Mouse (Mus musculus): Measurements from ENCODE around the gene Syce3. TPM values are rescaled to one million over a fixed set of nuclear protein-coding genes. Genes with fewer than 3 reads are reported as not detected.

The Syce3 gene
- polyA plus RNA-seq, 1 experiment from 2014 or later, result not detected

DNA sequence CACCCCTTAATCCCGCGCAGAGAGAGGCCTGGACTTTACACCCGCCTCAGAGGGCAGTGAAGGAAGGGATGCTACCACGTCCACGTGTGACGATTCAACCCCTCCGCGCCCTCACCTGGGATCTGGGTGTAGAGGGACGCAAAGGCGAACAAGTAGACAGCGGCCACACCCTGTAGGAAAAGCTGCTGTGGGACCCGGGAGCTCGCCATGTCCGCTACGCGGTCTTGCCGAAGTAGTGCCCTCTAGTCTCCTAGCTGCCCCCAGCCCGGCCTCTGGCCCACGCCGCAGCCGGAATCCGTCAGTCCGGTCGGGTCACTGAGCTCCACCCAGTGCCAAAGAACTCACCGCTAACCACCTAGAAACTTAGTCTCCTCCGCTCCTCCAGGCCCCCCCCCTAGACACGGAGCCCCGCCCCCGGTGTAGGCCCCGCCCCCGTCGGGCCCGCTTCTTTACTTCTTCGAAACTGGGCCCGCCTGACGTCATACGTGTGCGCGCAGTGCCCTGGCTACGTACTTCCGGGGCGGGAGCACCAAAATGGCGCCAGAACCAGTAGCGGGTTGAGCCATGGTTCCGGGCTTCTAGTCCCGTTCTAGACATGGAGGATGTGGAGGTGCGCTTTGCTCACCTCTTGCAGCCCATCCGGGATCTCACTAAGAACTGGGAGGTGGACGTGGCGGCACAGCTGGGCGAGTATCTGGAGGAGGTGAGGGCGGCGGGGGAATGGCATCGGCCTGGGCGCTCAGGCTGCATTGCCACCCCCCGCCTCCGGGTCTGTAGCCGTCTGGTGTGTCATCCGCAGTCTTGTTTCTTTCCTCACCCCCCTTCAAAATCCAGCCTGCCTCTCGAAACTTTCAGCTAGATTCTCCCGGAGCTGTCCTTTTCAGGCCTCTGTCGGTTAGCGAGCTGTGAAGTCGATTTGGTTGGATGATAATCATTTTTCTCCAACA, 54.8 kb downstream of the Syce3 start, which contains the start of the genes Lmf2 and Ncaph2:
Gene Lmf2, minus strand, starts transcription at position 419 of the 947 bp plus-strand sequence.
Gene Ncaph2, plus strand, starts transcription at position 479 of the 947 bp plus-strand sequence.
- Histone ChIP-seq H3K27ac (peak within 1 kb of the TSS; percentile 57), H3K27me3 (replicated peaks) (no peaks in the 10 kb centered on the region), H3K4me3 (peak within 1 kb of the TSS; percentile 78), H3K4me1 (peaks cover 19% of the 10 kb centered on the region), H3K4me2 (replicated peaks) (peak within 1 kb of the TSS; percentile 79), H3K36me3 (peaks cover 41% of the 10 kb centered on the region), H3K9ac (peak within 1 kb of the TSS; percentile 80), H3K9me3 (no peaks in the 10 kb centered on the region)
- peak; percentile 92 for ATAC-seq (ENCODE audit: low FRiP score, low read depth)
- under 1% methylated on average over 64 of the region's 64 CpGs for WGBS

DNA sequence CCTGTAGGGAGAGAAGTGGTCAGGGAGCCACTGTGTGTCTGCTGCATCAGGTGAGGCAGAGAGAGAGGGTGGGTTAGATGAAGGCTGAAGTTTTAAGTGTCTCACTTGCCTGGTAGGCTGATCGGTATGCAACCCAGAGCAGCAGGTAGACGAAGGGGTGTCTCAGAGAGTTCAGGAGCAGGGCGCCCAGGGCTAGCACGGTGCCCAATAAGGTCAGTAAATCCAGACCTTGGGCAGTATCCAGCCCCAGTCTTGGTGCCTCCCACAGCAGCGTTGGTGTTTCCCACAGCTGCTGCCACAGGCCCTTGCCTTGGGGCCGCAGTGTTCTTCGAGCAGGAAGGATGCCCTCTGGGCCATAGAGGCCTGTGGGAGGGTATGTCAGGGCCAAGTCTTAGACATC, 55.8 kb downstream of the Syce3 start:
- H3K4me1 ChIP-seq, result peaks cover 19% of the 10 kb centered on the region
- 88% methylated on average over 7 of the region's 7 CpGs for whole genome bisulfite sequencing
- no peak overlapping the region for H3K27ac ChIP-seq
- peaks cover 43% of the 10 kb centered on the region for H3K36me3 ChIP-seq
- peak overlapping the region; percentile 80 for H3K9ac ChIP-seq
- ATAC-seq (ENCODE audit: low FRiP score, low read depth), result no peak
- peak overlapping the region; percentile 78 for H3K4me3 ChIP-seq
- H3K4me2 ChIP-seq (replicated peaks), result peak overlapping the region; percentile 79
- H3K9me3 ChIP-seq, result no peaks in the 10 kb centered on the region
- no peaks in the 10 kb centered on the region for H3K27me3 ChIP-seq (replicated peaks)

DNA sequence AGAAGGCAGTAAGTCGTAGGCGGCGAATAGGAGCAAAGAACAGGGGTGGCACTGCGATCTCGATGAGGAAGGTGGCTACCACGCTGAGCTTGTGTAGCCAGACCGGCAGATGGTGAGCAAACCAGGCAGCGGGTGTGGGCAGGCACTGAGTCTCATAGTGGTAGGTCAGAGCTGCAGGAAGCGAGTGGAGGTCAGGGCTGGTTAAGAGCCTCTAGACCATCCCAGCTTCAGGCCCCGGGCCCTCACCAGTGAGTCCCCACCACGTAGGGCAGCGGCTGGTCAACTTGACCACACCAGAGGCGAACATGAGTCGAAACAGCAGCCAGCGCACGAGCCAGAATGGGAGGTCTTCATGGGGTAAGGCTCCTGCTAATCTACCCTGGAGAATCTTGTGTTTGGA, 56.5 kb downstream of the Syce3 start:
- H3K27ac ChIP-seq, result no peak overlapping the region
- 94% methylated on average over 16 of the region's 16 CpGs for WGBS
- H3K36me3 ChIP-seq, result peaks cover 43% of the 10 kb centered on the region
- H3K27me3 ChIP-seq (replicated peaks), result no peaks in the 10 kb centered on the region
- H3K4me3 ChIP-seq, result 0 out of 2 replicates have a peak overlapping the region, but pooled peaks have one; percentile 78
- H3K9ac ChIP-seq, result no peak overlapping the region
- no peaks in the 10 kb centered on the region for H3K9me3 ChIP-seq
- no peak for ATAC-seq (ENCODE audit: low FRiP score, low read depth)
- peak overlapping the region; percentile 79 for H3K4me2 ChIP-seq (replicated peaks)
- H3K4me1 ChIP-seq, result peaks cover 19% of the 10 kb centered on the region

DNA sequence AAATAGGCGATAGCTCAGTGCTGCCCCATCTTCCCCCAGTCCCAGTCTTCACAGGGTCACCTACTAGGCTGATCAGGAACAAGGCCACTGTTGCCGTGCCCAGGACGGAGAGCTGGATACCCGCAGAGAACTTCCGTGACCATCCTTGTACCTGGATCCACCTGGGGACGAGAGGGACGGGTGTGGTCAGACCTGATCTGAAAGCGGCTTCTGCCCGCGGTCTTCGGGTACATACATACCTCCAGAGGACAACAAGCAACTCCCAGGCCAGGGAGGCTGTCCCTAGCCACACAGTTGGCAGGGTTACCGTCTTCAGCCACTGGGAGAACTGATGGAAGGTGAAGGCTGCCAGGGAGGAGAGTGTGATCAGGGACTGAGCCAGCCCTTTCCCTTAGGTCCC, 57.5 kb downstream of the Syce3 start:
- Histone ChIP-seq H3K4me3 (no peak overlapping the region), H3K27me3 (replicated peaks) (no peaks in the 10 kb centered on the region), H3K4me1 (peaks cover 19% of the 10 kb centered on the region), H3K4me2 (replicated peaks) (no peak overlapping the region), H3K27ac (no peak overlapping the region), H3K9me3 (no peaks in the 10 kb centered on the region), H3K9ac (no peak overlapping the region), H3K36me3 (peaks cover 39% of the 10 kb centered on the region)
- ATAC-seq (ENCODE audit: low FRiP score, low read depth), result no peak
- WGBS, result 97% methylated on average over 12 of the region's 12 CpGs

DNA sequence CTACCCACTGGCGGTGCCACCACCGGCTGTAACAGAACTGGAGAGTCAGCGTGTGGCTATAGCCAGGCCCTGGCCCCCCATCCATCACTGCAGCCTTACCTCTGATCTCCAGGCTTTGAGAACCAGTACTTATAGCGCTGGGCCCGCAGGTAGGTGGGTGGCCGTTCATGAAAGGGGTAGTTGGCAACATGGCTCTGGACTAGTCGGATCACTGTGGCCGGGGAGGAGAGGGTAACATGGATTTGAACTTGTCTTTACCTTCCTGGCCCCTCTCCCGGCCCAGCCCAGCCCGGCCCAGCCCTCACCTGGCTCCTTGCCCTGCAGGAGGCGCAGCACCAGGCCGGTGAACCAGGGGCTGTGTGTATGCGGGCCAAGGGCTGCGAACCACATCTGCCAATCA, 58.2 kb downstream of the Syce3 start:
- H3K9ac ChIP-seq, result no peak overlapping the region
- no peak for ATAC-seq (ENCODE audit: low FRiP score, low read depth)
- H3K27ac ChIP-seq, result no peak overlapping the region
- no peaks in the 10 kb centered on the region for H3K9me3 ChIP-seq
- no peak overlapping the region for H3K4me3 ChIP-seq
- no peaks in the 10 kb centered on the region for H3K27me3 ChIP-seq (replicated peaks)
- H3K36me3 ChIP-seq, result peaks cover 39% of the 10 kb centered on the region
- no peak overlapping the region for H3K4me2 ChIP-seq (replicated peaks)
- H3K4me1 ChIP-seq, result peaks cover 15% of the 10 kb centered on the region
- WGBS, result 94% methylated on average over 14 of the region's 14 CpGs

DNA sequence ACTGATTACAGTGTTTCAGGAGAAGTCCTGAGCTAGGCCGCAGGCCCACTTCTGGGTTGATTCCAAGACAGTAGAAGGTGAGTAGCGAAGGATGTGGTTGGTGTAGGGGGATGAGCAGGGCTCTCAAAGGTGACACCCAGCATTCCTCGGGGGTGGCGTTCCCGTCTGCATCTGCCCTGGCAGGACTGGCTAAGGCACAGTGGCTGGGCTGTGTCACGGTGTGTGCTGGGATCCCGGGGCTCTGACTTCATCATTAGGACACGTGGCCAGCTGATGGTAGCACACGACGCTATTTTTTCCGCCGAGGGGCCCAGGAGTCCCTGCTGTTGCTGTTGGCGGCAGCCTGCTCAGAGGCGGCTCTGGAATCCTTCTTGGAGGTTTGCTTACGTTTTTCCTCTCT, 59.0 kb downstream of the Syce3 start:
- Histone ChIP-seq H3K4me3 (no peak overlapping the region), H3K36me3 (peaks cover 39% of the 10 kb centered on the region), H3K9ac (no peak overlapping the region), H3K27me3 (replicated peaks) (no peaks in the 10 kb centered on the region), H3K4me1 (peaks cover 12% of the 10 kb centered on the region), H3K4me2 (replicated peaks) (no peak overlapping the region), H3K27ac (no peak overlapping the region), H3K9me3 (no peaks in the 10 kb centered on the region)
- 89% methylated on average over 15 of the region's 15 CpGs for WGBS
- no peak for ATAC-seq (ENCODE audit: low FRiP score, low read depth)

DNA sequence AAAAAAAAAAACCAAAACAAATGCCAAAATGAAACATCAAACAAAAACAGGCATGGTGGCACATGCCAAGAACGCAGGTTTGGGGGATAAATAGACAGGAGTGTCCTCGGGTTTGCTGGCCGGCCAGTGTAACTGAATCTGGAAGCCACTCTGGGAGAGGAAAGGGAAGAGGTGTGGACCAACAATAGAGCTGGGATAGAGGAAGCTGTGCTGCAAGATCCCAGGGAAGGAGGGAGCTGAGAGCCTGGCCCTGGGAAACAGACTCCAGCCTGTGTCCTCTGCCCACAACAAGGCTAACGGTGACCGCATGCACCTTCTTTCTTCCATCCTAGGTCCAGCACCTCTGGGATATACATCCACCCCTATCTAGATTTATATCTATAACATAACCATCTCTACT, 59.9 kb downstream of the Syce3 start:
- Histone ChIP-seq H3K36me3 (peaks cover 39% of the 10 kb centered on the region), H3K27me3 (replicated peaks) (no peaks in the 10 kb centered on the region), H3K27ac (no peak overlapping the region), H3K9me3 (no peaks in the 10 kb centered on the region), H3K4me2 (replicated peaks) (no peak overlapping the region), H3K4me1 (peaks cover 12% of the 10 kb centered on the region), H3K9ac (no peak overlapping the region), H3K4me3 (no peak overlapping the region)
- WGBS, result 85% methylated on average over 5 of the region's 5 CpGs
- no peak for ATAC-seq (ENCODE audit: low FRiP score, low read depth)

DNA sequence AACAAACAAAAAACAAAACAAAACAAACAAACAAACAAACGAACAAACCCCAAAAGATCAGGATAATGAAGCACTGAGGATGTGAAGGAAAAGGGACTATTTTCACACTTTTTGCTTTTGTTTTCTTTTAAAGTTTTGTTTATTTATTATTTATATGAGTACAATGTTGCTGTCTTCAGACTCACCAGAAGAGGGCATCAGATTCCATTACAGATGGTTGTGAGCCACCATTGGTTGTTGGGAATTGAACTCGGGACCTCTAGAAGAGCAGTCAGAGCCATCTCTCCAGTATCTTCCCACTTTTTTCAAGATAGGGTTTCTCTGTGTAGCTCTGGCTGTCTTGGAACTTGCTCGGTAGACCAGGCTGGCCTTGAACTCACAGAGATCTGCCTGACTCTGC, 67.0 kb downstream of the Syce3 start:
- 84% methylated on average over 3 of the region's 3 CpGs for WGBS
- no peak overlapping the region for H3K27ac ChIP-seq
- no peak overlapping the region for H3K4me3 ChIP-seq
- H3K36me3 ChIP-seq, result no peaks in the 10 kb centered on the region
- H3K27me3 ChIP-seq (replicated peaks), result no peaks in the 10 kb centered on the region
- H3K9me3 ChIP-seq, result no peaks in the 10 kb centered on the region
- no peak overlapping the region for H3K9ac ChIP-seq
- no peak for ATAC-seq (ENCODE audit: low FRiP score, low read depth)
- no peak overlapping the region for H3K4me2 ChIP-seq (replicated peaks)
- no peaks in the 10 kb centered on the region for H3K4me1 ChIP-seq

DNA sequence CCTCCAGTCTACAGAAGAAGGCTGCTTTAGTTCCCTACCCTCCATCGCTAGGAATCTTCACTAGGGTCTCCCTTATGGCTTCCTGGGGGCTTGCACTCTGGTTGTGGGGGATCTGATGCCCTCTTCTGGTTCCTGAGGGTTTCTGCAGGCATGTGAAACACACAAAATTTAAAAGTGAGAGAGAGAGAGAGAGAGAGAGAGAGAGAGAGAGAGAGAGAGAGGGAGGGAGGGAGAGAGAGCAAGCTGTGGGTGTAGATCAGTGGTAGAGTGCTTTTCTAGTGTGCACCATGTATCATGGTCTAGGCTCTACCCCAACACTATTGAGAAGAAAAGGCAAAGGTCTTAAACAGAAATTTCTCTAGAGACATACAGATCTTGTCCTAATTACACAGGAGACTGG, 68.6 kb downstream of the Syce3 start:
- no peak overlapping the region for H3K4me3 ChIP-seq
- 48% methylated on average over 1 of the region's 1 CpGs for WGBS
- H3K4me1 ChIP-seq, result no peaks in the 10 kb centered on the region
- H3K4me2 ChIP-seq (replicated peaks), result no peak overlapping the region
- no peaks in the 10 kb centered on the region for H3K9me3 ChIP-seq
- H3K27me3 ChIP-seq (replicated peaks), result no peaks in the 10 kb centered on the region
- ATAC-seq (ENCODE audit: low FRiP score, low read depth), result no peak
- H3K9ac ChIP-seq, result no peak overlapping the region
- H3K36me3 ChIP-seq, result no peaks in the 10 kb centered on the region
- H3K27ac ChIP-seq, result no peak overlapping the region

Other genes with a start within 250 kb of the Syce3 start
- gene Plxnb2, start 229.7 kb downstream of the Syce3 start, polyA plus RNA-seq (2016; fragmentation: Nextera tagmentation; extraction: Ambion mirVana), result 123 and 126 TPM in 2 replicates
- 55.5 and 62.6 TPM in 2 replicates for gene Dennd6b, start 214.0 kb downstream of the Syce3 start, polyA plus RNA-seq (2016; fragmentation: Nextera tagmentation; extraction: Ambion mirVana)
- 56.9 and 69.7 TPM in 2 replicates for gene Ppp6r2, start 198.9 kb downstream of the Syce3 start, polyA plus RNA-seq (2016; fragmentation: Nextera tagmentation; extraction: Ambion mirVana)
- gene Sbf1, start 95.2 kb downstream of the Syce3 start, polyA plus RNA-seq (2016; fragmentation: Nextera tagmentation; extraction: Ambion mirVana), result 88.9 and 90.5 TPM in 2 replicates
- not detected in 2 replicates for gene Adm2, start 87.8 kb downstream of the Syce3 start, polyA plus RNA-seq (2016; fragmentation: Nextera tagmentation; extraction: Ambion mirVana)
- not detected in 2 replicates for gene Miox, start 76.1 kb downstream of the Syce3 start, polyA plus RNA-seq (2016; fragmentation: Nextera tagmentation; extraction: Ambion mirVana)
- 38.8 and 42.2 TPM in 2 replicates for gene Lmf2, start 54.8 kb downstream of the Syce3 start, polyA plus RNA-seq (2016; fragmentation: Nextera tagmentation; extraction: Ambion mirVana)
- 133 and 139 TPM in 2 replicates for gene Ncaph2, start 54.8 kb downstream of the Syce3 start, polyA plus RNA-seq (2016; fragmentation: Nextera tagmentation; extraction: Ambion mirVana)
- gene Sco2, start 36.7 kb downstream of the Syce3 start, polyA plus RNA-seq (2016; fragmentation: Nextera tagmentation; extraction: Ambion mirVana), result 7.8 and 8.8 TPM in 2 replicates
- gene Tymp, start 33.5 kb downstream of the Syce3 start, polyA plus RNA-seq (2016; fragmentation: Nextera tagmentation; extraction: Ambion mirVana), result 1.6 and 1.7 TPM in 2 replicates
- gene Odf3b, start 31.2 kb downstream of the Syce3 start, polyA plus RNA-seq (2016; fragmentation: Nextera tagmentation; extraction: Ambion mirVana), result 0.30 and 0.54 TPM in 2 replicates
- not detected in 2 replicates for gene Klhdc7b, start 25.6 kb downstream of the Syce3 start, polyA plus RNA-seq (2016; fragmentation: Nextera tagmentation; extraction: Ambion mirVana)
- 0.85 and 1.4 TPM in 2 replicates for gene Cpt1b, start 15.4 kb upstream of the Syce3 start, polyA plus RNA-seq (2016; fragmentation: Nextera tagmentation; extraction: Ambion mirVana)
- 5.2 and 5.3 TPM in 2 replicates for gene C730034F03Rik, start 19.1 kb upstream of the Syce3 start, polyA plus RNA-seq (2016; fragmentation: Nextera tagmentation; extraction: Ambion mirVana)
- not detected in 2 replicates for gene Gm44502, start 19.2 kb upstream of the Syce3 start, polyA plus RNA-seq (2016; fragmentation: Nextera tagmentation; extraction: Ambion mirVana)
- gene Chkb, start 19.4 kb upstream of the Syce3 start, polyA plus RNA-seq (2016; fragmentation: Nextera tagmentation; extraction: Ambion mirVana), result 79.3 and 80.1 TPM in 2 replicates
- 61.7 and 62.5 TPM in 2 replicates for gene Mapk8ip2, start 43.4 kb upstream of the Syce3 start, polyA plus RNA-seq (2016; fragmentation: Nextera tagmentation; extraction: Ambion mirVana)
- 15.4 and 15.6 TPM in 2 replicates for gene Arsa, start 66.9 kb upstream of the Syce3 start, polyA plus RNA-seq (2016; fragmentation: Nextera tagmentation; extraction: Ambion mirVana)
- gene Shank3, start 89.1 kb upstream of the Syce3 start, polyA plus RNA-seq (2016; fragmentation: Nextera tagmentation; extraction: Ambion mirVana), result 4.8 and 7.1 TPM in 2 replicates
- gene Acr, start 157.8 kb upstream of the Syce3 start, polyA plus RNA-seq (2016; fragmentation: Nextera tagmentation; extraction: Ambion mirVana), result 1.0 TPM in 2 replicates
- 74.7 and 82.9 TPM in 2 replicates for gene Rabl2, start 181.4 kb upstream of the Syce3 start, polyA plus RNA-seq (2016; fragmentation: Nextera tagmentation; extraction: Ambion mirVana)